Mouse (Mus musculus): ENCODE results near the gene Eif2b3.

- TF ChIP-seq CTCF (IDR thresholded peaks at IDR 0.05; ENCODE audit: low read depth) (no peak), EP300 (optimal IDR thresholded peaks at IDR 0.05) (no peak)
Measured at GRCm38 (mm10) chr4:117087948-117088640, 68.9 kb downstream of the Eif2b3 start.
